Mouse (Mus musculus) heart, postnatal 0 days (tissue): Measurements from ENCODE around the gene Mboat7.

Experiments
- CTCF ChIP-seq: IDR thresholded peaks from 2 replicates; pipeline ENCODE4 v1.5.1; 2016; ENCODE audit warnings: antibody characterized with exemption, control low read depth, low read depth
- EP300 ChIP-seq: IDR thresholded peaks from 2 replicates; pipeline ENCODE4 v1.6.1; 2016; ENCODE audit warnings: antibody characterized with exemption, low read depth

DNA sequence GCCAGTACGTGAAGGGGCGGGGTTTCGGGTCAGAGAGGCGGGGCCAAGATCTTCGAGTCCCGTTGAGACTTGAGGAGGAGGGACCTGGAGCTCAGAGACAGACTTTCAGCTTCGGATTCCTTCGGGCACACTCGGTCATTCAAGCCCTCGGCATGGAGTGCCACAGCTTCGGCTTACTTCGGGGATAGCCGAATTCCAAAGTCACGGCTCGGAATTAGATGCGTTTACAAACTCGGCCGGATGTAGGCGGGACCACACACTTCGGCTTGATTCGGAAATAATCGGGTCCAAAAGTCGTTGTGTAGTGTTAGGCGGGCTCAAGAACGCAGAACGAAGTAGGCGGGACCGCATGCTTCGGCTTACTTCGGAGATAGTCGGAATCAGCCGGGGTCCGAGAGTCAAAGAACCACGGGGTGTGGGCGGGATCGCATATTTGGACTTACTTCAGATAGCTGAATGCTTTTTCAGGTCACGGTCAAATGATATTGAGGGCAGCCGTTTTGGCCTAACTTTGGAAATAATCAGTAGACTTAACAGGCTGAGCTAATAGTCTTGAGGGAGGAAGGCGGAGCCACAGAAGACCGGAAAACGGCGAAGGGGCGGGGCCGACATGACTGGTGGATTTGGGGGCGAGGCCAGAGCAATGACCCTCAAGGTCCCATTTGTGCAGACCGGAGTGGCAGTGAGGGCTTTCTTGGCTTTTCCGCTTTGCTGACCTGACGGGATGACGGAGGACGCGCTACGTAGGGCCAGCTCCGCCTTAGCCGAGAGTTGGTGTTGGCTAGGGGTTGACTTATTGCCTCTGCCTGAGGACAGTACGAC, at the start of gene Mboat7:
- TF ChIP-seq CTCF: no peak
- TF ChIP-seq EP300: no peak; the same call in 1 of the 2 replicates
